In the genomic region with DNA sequence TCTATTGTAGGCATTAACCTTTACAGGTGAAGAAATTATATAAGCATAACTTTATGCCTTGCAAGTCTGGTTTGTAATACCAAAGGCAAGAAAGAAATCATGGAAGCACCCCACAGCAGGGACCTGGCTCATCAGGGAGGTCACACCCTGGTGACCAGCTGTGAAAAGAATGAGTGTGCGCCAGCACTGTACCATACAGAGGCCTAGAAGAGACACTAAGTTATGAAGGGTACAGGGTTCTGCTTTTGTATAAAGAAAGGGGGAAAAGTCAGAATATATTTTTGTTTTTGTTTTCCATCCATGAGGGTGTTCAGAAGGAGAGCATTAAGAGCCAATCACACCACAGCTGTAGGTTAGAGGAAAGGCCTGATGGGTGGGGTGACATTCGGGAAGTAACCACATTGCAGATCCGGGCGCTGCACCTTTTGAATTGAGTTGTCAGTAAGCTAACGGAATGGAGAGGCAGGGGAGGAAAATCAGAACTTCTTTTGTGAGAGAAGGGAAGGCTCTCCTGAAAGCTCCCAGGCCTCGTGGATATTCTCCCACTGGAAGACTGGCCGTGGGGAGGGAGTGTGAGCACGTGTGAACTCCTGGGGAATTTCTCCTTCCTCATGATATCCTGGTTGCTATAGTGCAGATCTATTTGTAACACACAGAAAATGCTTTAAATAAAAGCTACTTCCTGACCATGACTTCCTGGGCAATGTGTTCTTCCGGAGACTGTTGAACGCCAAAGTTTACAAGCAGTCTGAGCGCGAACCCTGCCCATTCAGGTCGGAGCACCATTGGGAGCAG, we compare ENCODE assay signal across 8 mouse cellular contexts.
DNase-seq lines count a peak whose midpoint lies in the region; ATAC-seq and TF ChIP-seq lines count a peak whose summit lies in the region.

No protein-coding gene starts in this region.

- no peak for TF ChIP-seq CTCF in cerebellum, adult 2 months (IDR thresholded peaks at IDR 0.05; ENCODE audit: borderline replicate concordance, insufficient read depth, low read depth, low read length)

- peak; percentile 8 for DNase-seq in adrenal gland, adult 2 months
- no peak for DNase-seq in adrenal gland, adult 8-10 months
- DNase-seq in CD8-positive naive resting alpha-beta T cell, adult 2 months (ENCODE audit: low read depth in 2 of 2, low spot score in 2 of 2) = peak; percentile 15 to 29
- peak; percentile 59 for DNase-seq in thymus, postnatal 4 days
- DNase-seq in midbrain, embryonic 11.5 days (ENCODE audit: low spot score, missing footprints) = no peak
- DNase-seq in cerebellum, adult 2 months = no peak

- 0 out of 2 replicates have a peak, but pooled peaks cover 3% of the 10 kb centered on the region for H3K36me3 ChIP-seq in heart, embryonic 13.5 days
- H3K36me3 ChIP-seq in lung, embryonic 15.5 days = no peaks in the 10 kb centered on the region; the same call in 1 of the 2 replicates
- no peaks in the 10 kb centered on the region for H3K36me3 ChIP-seq in midbrain, embryonic 11.5 days (ENCODE audit: control insufficient read depth, insufficient read depth, low read length)

- H3K27ac ChIP-seq in heart, embryonic 13.5 days (replicated peaks) = peak overlapping the region; percentile 41
- H3K27ac ChIP-seq in lung, embryonic 15.5 days = peak overlapping the region; percentile 76
- H3K27ac ChIP-seq in midbrain, embryonic 11.5 days (ENCODE audit: low read depth, low read length) = no peak overlapping the region
- H3K27ac ChIP-seq in cerebellum, adult 2 months (ENCODE audit: insufficient read depth, low read length) = no peak overlapping the region

- WGBS in heart, embryonic 13.5 days = 58% methylated on average over 13 of the region's 13 CpGs
- WGBS in lung, embryonic 15.5 days = 59% methylated on average over 13 of the region's 13 CpGs
- 64% methylated on average over 13 of the region's 13 CpGs for WGBS in midbrain, embryonic 11.5 days
- 77% methylated on average over 13 of the region's 13 CpGs for WGBS in cerebellum, adult 2 months

- H3K4me1 ChIP-seq in heart, embryonic 13.5 days = peaks cover 49% of the 10 kb centered on the region
- peaks cover 51% of the 10 kb centered on the region for H3K4me1 ChIP-seq in lung, embryonic 15.5 days
- 0 out of 2 replicates have a peak, but pooled peaks cover 3% of the 10 kb centered on the region for H3K4me1 ChIP-seq in midbrain, embryonic 11.5 days (ENCODE audit: control insufficient read depth, insufficient read depth, low read length)
- peaks cover 16% of the 10 kb centered on the region for H3K4me1 ChIP-seq in cerebellum, adult 2 months (ENCODE audit: control insufficient read depth, insufficient read depth, low read length)

- H3K9ac ChIP-seq in heart, embryonic 13.5 days = no peak overlapping the region
- no peak overlapping the region for H3K9ac ChIP-seq in lung, embryonic 15.5 days
- no peak overlapping the region for H3K9ac ChIP-seq in midbrain, embryonic 11.5 days (ENCODE audit: low read length)

- ATAC-seq in heart, embryonic 13.5 days (ENCODE audit: extremely low read depth, insufficient number of reproducible peaks, low FRiP score, low TSS enrichment) = no peak
- ATAC-seq in lung, embryonic 15.5 days (ENCODE audit: borderline replicate concordance, extremely low read depth, low FRiP score, low TSS enrichment) = no peak
- no peak for ATAC-seq in midbrain, embryonic 11.5 days (ENCODE audit: low FRiP score)

- no peaks in the 10 kb centered on the region for H3K27me3 ChIP-seq in heart, embryonic 13.5 days (replicated peaks)
- H3K27me3 ChIP-seq in lung, embryonic 15.5 days = no peaks in the 10 kb centered on the region
- H3K27me3 ChIP-seq in midbrain, embryonic 11.5 days (ENCODE audit: control insufficient read depth, insufficient read depth, low read length) = no peaks in the 10 kb centered on the region
- H3K27me3 ChIP-seq in cerebellum, adult 2 months (ENCODE audit: control insufficient read depth, insufficient read depth, low read length) = no peaks in the 10 kb centered on the region

- H3K4me2 ChIP-seq in heart, embryonic 13.5 days = no peak overlapping the region
- peak overlapping the region; percentile 27 for H3K4me2 ChIP-seq in lung, embryonic 15.5 days
- H3K4me2 ChIP-seq in midbrain, embryonic 11.5 days = no peak overlapping the region

- no peak overlapping the region for H3K4me3 ChIP-seq in heart, embryonic 13.5 days
- H3K4me3 ChIP-seq in lung, embryonic 15.5 days = 0 out of 2 replicates have a peak overlapping the region, but pooled peaks have one; percentile 18
- H3K4me3 ChIP-seq in midbrain, embryonic 11.5 days (ENCODE audit: low read depth, low read length) = no peak overlapping the region
- no peak overlapping the region for H3K4me3 ChIP-seq in cerebellum, adult 2 months (replicated peaks; ENCODE audit: insufficient read depth, low read depth, low read length)

- no peak for TF ChIP-seq POLR2A in cerebellum, adult 2 months (IDR thresholded peaks at IDR 0.05; ENCODE audit: borderline replicate concordance, insufficient read depth, low read length)

- H3K9me3 ChIP-seq in heart, embryonic 13.5 days = no peaks in the 10 kb centered on the region
- no peaks in the 10 kb centered on the region for H3K9me3 ChIP-seq in lung, embryonic 15.5 days
- no peaks in the 10 kb centered on the region for H3K9me3 ChIP-seq in midbrain, embryonic 11.5 days (ENCODE audit: control insufficient read depth, low read length)

Comparison
In these comparisons a context has a peak if more than half of its experiments do, and no peak if none do; other contexts are left out.
1. DNase-seq: peak in adrenal gland, adult 2 months (single experiment), CD8-positive naive resting alpha-beta T cell, adult 2 months (2 of 2) and thymus, postnatal 4 days (single experiment); none in adrenal gland, adult 8-10 months (single experiment), midbrain, embryonic 11.5 days (single experiment) and cerebellum, adult 2 months (0 of 2).
2. H3K27ac ChIP-seq: peak in heart, embryonic 13.5 days (single experiment) and lung, embryonic 15.5 days (single experiment); none in midbrain, embryonic 11.5 days (single experiment) and cerebellum, adult 2 months (single experiment).